Mouse (Mus musculus): Measurements from ENCODE around the gene Myl12a.

Gene Myl12a

GRCm38 (mm10) chr17:71010646-71011242, 8.1 kb upstream of the Myl12a start:
- no peak for ATAC-seq (ENCODE audit: low TSS enrichment)

GRCm38 (mm10) chr17:71009751-71010150, 7.1 kb upstream of the Myl12a start:
- ATAC-seq (ENCODE audit: low TSS enrichment) = no peak

GRCm38 (mm10) chr17:71008676-71009075, 6.0 kb upstream of the Myl12a start:
- ATAC-seq (ENCODE audit: low TSS enrichment) = no peak

DNA sequence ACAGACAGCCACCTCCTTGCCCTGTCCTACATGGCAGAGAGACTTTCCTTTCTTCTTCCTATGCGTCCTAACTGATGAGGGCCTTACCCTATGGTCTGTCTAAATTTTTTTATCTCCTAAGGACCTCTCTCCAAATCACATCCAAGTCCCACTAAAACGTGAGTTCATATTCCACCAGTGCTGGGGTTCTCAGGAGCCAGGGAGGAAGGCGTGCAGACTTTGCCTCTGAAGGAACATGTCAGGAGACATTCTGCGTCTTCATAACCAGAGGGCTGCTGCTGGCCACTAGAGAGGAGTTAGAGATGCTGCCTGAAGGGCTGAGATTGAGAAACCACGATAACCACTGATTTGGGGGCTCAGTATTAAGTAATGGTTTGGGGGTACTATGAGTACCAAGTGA, 4.3 kb upstream of the Myl12a start:
- ATAC-seq (ENCODE audit: low TSS enrichment) = no peak

DNA sequence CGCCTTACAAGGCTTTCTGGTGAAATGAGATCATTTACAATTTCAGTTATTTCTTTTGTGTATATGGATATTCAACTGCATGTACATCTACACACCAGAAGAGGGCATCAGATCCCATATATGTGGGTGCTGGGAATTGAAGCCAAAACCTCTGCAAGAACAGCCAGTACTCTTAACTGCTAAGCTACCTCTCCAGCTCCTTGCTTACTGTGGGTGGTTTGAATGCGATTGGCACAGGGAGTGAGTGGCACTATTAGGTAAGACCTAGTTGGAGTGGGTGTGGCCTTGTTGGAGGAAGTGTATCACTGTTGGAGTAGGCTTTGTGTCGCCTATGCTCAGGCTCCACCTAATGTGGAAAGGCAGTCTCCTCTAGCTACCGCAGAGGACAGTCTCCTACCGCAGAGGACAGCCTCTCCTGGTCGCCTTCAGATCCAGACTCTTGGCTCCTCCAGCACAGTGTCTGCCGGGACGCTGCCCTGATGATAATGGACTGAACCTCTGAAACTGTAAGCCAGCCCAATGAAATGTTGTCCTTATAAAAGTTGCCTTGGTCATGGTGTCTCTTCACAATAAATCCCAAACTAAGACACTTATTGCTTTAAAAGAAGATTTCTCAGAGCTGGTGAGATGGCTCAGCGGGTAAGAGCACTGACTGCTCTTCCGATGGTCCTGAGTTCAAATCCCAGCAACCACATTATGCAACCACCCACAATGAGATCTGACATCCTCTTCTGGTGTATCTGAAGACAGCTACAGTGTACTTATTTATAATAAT, 1.7 kb upstream of the Myl12a start:
- ATAC-seq (ENCODE audit: low TSS enrichment) = no peak

DNA sequence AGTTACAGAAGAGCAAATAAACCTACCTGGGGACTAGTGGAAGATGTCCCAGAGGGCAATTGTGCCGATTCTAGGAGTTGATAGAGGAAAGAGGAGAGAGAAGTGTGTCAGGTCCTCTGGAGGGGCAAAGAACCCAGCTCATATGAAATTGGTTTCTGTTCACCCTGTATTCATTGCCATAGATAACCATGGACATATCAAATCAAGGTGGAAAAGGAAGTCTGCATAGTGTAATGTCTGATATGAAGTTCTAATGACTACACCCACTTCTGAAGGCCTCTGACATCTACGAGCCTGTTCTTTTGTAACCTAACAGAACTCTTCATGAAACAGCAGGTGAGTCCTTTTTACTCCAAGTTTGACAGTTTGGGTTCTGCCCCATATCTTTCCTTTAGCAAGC, 1.0 kb upstream of the Myl12a start:
- ATAC-seq (ENCODE audit: low TSS enrichment) = no peak

- no peak for ATAC-seq (ENCODE audit: low TSS enrichment)
These were observed 434 bp upstream of the Myl12a start for GRCm38 (mm10) chr17:71003112-71003511.

GRCm38 (mm10) chr17:71002081-71002743, 466 bp downstream of the Myl12a start, which contains the start of gene Myom1:
Myom1 (plus strand) TSS chr17:71002633.
- peak; percentile 91 for ATAC-seq (ENCODE audit: low TSS enrichment)

DNA sequence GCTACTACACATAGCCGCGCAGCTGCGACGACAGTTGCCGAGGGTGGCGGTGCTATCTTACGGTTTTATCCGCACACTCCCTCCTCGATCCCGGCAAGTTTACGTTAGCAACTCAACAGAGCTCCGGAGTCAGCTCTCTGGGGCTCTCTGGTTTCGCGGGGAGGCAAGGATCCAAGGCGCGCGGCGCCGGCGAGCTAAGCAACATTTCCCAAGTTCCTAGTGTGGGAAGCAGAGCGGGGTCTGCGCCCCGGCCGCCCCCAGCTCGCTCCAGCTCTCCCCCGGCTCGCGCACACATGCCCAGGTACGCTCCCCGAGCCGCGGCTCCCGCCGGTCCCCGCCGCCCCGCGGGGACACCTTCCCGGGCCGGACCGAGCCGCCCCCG, 988 bp downstream of the Myl12a start:
- ATAC-seq (ENCODE audit: low TSS enrichment) = peak; percentile 29

DNA sequence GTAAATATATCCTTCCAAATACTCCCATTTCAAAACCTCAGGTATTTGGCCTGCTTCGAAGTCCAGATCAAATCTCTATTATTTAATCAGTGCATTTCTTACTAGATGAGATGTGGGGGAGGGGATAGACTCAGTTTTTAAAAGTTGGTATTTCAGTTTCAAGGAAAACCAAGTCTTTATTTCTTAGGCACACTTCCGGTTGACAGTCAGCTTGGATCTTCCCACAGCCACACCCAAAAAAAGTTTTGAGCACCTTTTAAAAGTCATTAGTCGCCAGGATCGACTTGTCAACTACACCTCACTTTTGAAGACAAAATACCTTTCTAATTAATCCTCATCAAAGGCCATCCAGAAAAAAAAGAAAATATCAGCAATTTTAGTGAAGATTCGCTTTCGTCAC, 1.6 kb downstream of the Myl12a start:
- no peak for ATAC-seq (ENCODE audit: low TSS enrichment)

DNA sequence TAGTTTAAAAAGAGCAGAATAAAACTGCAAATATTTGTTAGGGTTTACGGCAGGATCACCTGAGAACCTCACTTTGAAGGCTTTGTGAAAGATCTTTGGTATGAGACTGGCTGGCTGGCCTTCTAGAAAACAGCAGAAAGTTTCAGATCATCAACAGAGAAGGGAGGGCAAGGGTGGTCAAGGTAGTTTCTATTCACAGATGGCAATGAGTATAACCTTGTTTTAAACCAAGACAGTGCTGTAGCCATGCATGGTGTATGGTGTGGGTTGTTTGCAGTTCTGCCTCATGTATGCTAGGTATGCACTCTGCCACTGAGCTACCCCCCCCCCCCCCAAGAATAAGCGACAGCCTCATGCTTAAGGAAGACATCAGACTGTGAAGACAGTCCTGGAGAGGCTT, 2.4 kb downstream of the Myl12a start:
- no peak for ATAC-seq (ENCODE audit: low TSS enrichment)

DNA sequence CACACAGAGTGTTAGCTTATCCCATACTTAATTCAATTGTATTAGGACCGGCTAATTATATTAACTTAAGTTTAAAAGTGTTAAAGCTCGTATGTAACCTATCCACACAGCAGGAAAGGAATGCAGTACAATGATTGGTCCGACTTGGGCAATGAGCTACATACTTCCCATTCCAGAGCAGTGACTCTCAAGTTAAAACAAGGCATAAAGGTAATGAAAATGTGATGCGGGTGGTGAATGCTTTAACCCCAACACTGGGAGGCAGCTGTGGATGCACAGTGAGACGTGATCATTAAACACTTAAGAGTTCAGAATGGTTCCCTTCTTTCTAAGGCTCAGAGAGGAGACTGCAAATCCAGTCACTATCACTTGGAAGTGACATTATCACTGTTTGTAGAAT, 3.5 kb downstream of the Myl12a start:
- no peak for ATAC-seq (ENCODE audit: low TSS enrichment)

- no peak for ATAC-seq (ENCODE audit: low TSS enrichment)
These were observed 4.2 kb downstream of the Myl12a start for GRCm38 (mm10) chr17:70998400-70998975.

DNA sequence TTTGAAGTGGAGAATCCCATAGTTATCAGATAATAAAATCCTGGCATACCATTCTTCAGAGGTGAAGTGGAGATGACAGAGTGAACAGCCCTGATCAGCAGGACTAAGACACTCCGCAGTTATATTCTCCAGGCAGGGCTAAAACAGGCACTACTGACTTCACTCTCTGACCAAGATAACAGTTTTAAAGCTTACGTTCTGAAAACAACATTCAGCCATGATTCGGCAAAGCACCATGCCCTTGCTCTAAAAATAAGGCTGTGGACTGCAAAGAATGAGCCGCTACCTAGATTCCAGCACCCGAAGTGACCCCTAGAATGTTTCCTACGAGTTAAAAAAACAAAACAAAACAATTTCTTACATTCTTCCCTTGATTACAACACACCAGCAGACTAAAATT, 4.8 kb downstream of the Myl12a start:
- ATAC-seq (ENCODE audit: low TSS enrichment) = no peak

DNA sequence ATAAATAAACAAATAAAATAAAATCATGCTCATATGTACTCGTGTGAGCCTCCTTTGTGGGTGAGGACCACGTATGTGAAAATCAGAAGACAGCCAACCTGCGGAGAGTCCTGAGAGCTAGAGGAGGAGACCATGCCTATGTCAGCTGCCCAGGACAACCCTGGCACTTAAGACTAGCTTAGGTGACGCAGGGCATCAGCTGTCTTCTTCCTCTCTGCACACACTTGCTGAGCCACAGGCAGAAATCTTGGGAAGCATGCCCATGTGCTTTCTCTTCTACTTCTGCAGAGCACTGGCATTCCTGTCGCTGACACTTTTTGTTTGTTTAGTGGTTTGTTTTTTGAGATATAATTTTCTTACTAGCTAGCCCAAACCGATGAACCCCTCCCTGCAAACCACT, 7.1 kb downstream of the Myl12a start:
- ATAC-seq (ENCODE audit: low TSS enrichment) = no peak

DNA sequence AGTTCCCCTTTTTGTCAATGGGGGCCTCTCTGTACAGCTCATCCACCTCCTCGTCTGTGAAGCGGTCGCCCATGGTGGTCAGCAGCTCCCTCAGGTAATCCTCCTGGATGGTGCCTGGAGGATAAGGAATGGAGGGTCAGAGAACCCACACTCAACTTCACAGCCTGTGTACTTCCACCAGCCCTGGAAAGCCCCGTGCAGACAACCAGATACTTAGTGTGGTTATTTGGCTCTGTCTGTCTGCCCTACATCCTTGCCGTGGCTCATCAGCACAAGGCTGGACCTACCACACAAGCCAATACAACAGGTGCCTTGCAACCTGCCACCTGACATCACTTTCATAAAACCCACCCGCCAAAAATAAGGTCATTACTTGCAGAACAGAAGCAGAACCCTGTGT, 8.0 kb downstream of the Myl12a start:
- ATAC-seq (ENCODE audit: low TSS enrichment) = no peak

DNA sequence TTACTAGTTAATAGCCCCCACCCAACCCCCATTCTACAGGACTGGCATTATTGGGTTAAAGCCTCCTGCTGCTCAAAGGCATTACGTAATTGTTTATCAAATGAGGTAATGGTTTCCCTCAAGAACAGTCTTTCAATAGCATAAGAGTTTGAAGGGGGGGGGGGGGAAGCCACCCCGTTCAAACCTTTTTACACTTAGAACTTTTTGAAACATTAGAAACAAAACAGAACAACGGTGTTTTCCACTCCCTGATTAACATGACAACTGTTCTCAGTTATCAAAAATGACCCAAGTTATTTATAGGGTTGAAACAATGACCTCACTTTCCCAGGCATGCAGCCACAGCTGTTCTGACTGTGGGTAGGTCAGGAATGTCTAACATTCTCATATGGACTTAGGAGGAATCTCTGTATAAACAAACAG, 9.3 kb downstream of the Myl12a start:
- ATAC-seq (ENCODE audit: low TSS enrichment) = no peak

DNA sequence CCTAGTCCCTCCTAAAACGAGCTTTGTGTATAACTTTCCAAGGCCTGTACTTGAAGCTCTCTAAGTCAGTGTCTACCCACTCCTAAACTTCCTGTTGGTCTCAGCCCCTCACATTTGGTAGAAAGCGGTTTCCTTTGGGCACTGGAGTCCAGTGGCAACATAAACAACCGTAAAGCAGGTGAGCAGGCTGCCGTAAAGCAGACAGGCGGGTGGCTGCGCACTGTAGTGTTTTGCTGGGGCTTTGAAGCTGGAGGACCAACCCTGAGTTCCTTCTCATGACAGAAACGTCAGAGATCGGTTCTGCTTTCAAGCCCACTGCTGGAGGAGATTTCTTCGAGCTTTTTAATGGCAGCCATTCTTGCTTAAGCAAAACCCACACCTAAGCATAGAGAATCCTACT, 10.0 kb downstream of the Myl12a start:
- ATAC-seq (ENCODE audit: low TSS enrichment) = no peak

DNA sequence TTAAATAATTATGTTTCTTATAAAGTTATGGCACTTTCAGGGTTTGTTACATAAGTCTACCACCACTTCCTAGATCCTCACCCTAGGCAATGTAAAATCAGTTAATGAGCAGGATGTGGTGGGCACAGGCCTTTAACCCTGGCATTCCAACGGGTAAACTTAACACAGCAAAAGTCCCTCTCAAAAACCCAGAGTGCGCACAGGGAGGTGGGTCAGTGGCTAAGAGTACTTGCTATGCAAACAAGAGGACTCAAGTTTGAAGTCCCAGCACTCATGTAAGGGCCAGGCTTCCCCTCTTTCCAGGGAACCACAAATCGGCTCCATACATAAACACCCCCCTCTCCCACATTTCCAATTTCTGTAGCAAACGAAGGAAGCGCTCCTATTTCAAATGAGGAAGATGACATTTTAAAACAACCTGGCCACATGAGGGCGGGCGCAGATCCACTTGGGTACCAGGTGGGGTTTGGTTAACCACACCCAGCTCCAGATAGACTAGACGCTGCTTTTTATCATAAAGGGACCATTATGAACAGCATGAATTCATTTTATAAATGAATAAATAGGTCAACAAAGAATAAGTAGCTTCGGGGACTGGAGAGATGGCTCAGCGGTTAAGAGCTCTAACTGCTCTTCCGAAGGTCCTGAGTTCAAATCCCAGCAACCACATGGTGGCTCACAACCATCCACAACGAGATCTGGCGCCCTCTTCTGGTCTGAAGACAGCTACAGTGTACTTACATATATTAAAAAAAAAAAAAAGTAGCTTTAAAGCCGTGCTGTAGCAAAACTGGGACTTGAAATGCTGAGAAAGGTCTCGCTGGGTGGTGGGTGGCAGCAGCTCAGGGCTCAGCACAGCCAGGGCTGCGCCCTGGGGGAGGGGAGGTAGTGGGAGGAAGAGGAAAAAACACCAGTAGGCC, 10.7 kb downstream of the Myl12a start:
- ATAC-seq (ENCODE audit: low TSS enrichment) = no peak

DNA sequence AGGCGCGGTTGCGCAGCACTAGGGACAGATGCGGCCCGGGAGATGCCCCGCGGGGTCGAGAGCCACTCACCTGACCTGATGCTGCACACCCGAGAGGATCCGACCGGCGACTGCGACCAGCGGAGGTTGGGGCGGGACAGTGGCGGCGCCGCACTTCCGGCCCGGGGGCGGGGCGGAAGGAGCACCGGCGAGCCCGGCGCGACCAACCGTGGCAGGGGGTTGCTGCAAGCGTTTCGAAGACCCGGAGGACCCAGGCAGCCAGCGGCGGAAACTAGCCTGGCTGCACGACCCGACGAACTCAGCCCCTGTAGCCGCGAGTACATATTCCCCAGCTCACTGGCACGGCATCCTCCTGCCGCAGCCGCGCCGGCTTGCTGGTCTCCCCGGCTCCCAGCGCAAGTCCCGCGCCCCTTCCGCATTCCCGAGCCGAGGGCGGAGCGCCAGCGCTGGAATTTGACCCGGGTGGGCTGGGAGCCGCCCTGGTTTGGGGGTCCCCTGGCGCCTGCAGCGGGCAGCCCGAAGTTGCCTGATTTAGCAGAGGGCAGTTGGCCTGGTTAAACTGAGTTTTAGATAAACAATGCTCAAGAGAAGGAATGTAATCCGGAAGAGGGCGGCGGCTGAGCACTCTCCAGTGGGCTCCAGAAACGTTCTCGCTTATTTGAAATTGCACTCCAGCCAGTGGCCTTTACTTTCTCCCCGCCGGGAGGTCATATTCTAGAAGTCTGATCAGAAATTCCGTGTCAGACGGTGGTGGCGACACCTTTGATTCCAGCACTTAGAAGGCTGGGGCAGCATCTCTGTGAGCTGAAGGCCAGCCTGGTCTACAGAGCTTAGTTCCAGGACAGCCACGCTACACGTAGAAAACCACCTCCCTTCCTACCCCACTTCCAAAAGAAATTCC, 12.0 kb downstream of the Myl12a start:
- peak; percentile 85 for ATAC-seq (ENCODE audit: low TSS enrichment)

- peak; percentile 55 for ATAC-seq (ENCODE audit: low TSS enrichment)
These were observed 12.7 kb downstream of the Myl12a start for GRCm38 (mm10) chr17:70989991-70990390.
